Mouse (Mus musculus) MEL (cell line): ENCODE data around the gene Robo3.

ENCODE experiments used
- CTCF ChIP-seq, 3 experiments: IDR thresholded peaks in 2 of 3; conservative IDR thresholded peaks in 1 of 3; 2 replicates each; pipeline ENCODE4 v1.5.1; 2011 to 2012; ENCODE audit warnings: low read length in 3 of 3, low read depth in 2 of 3, mild to moderate bottlenecking in 2 of 3, improper control_type of control experiment in 1 of 3, inconsistent platforms in 1 of 3, mixed read lengths in 1 of 3, moderate library complexity in 1 of 3; ENCODE audit not compliant: control insufficient read depth in 1 of 3, insufficient read depth in 1 of 3, poor library complexity in 1 of 3, severe bottlenecking in 1 of 3
- E2F4 ChIP-seq: IDR thresholded peaks from 2 replicates; pipeline ENCODE4 v1.6.1; 2011; ENCODE audit warnings: low read depth, low read length, improper control_type of control experiment, borderline replicate concordance
- HCFC1 ChIP-seq: IDR thresholded peaks from 2 replicates; pipeline ENCODE4 v1.6.1; 2012; ENCODE audit warnings: low read depth, mild to moderate bottlenecking, inconsistent platforms, low read length, improper control_type of control experiment, moderate library complexity

DNA sequence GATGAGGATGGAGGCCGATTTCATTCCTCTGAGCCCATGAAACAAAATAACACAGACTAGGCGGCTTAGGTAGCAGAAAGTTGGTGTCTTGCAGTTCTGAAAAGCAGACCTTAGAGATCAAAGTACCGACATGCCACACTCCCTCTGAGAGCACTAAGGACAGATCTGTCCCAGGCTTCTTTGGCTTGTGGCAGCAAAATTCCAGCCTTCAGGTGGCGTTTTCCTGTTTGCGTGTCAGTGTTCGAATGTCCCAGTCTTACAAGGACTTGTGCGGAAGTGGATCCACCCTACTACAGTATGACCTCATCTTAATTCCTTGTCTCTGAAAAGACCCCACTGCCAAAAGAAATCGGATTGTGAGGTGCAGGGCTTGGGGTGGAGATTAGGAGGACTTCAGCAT, 64.2 kb downstream of the Robo3 start:
- TF ChIP-seq E2F4 = no peak
- TF ChIP-seq CTCF (IDR thresholded peaks at IDR 0.05 in 2 of 3, conservative IDR thresholded peaks at IDR 0.05 in 1 of 3; ENCODE audit: control insufficient read depth in 1 of 3, insufficient read depth in 1 of 3, low read depth in 2 of 3, low read length in 3 of 3, poor library complexity in 1 of 3, severe bottlenecking in 1 of 3) = no peak
- no peak for TF ChIP-seq HCFC1
